Mouse (Mus musculus) granulocyte monocyte progenitor cell, adult 5-6 weeks (primary cell): ENCODE results near the gene Gigyf1. TPM values are rescaled to one million over a fixed set of nuclear protein-coding genes. Genes with fewer than 3 reads are reported as not detected.

ENCODE experiments used
- ATAC-seq: replicated peaks from 2 replicates; pipeline ENCODE4 v1.8.0; 2016; ENCODE audit warnings: mild to moderate bottlenecking, moderate TSS enrichment, inconsistent platforms; ENCODE audit not compliant: poor library complexity, severe bottlenecking
- total RNA-seq, 2 experiments: library from RNA; stranded (forward) in 1 of 2; stranded (reverse) in 1 of 2; fragments of 200-712, 200-1000 nt in 1 of 2; fragments of >200 nt in 1 of 2; fragmentation: Nextera tagmentation in 1 of 2; gene quantifications; 2 replicates each; pipeline ENCODE4 v1.2.3; 2014 to 2017

The Gigyf1 gene
- total RNA-seq, 2 experiments from 2014 or later = 7.7 to 21.7 TPM

DNA sequence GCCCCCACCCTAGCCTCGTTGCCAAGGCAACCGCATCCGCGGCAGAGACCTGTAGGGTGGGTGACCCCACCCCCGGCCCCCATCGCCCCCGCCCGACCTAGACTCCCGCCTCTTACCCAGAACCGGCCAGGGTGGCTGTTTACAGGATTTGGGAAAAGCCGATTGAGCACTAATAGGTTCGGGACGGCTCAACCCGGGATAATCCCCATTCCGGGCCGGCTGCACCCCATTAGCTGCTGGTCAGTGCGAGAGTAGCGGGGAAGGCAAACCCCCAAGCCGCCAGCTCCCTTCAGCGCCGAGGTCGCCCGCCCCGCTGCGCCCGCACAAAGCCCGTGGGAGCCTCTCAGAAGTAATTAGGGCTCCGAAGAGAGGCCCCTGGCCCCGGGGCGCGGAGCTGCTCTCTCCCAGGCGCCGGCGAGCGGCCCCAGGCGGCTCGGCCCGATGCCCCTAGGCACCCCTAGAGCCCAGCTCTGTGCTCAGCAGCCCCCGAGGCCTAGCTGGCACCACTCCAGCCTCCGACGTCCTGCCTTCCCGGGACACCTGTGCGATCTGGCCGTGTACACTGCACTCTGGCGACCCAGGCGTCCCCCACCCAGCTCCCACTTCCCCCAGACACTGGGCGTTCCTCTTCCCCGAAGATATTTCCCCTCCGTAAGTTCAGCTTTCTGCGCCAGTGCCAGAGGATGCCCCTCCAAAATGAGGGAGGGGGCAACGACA, 13.2 kb downstream of the Gigyf1 start:
- ATAC-seq = peak; percentile 4; the same call in 1 of the 2 replicates

DNA sequence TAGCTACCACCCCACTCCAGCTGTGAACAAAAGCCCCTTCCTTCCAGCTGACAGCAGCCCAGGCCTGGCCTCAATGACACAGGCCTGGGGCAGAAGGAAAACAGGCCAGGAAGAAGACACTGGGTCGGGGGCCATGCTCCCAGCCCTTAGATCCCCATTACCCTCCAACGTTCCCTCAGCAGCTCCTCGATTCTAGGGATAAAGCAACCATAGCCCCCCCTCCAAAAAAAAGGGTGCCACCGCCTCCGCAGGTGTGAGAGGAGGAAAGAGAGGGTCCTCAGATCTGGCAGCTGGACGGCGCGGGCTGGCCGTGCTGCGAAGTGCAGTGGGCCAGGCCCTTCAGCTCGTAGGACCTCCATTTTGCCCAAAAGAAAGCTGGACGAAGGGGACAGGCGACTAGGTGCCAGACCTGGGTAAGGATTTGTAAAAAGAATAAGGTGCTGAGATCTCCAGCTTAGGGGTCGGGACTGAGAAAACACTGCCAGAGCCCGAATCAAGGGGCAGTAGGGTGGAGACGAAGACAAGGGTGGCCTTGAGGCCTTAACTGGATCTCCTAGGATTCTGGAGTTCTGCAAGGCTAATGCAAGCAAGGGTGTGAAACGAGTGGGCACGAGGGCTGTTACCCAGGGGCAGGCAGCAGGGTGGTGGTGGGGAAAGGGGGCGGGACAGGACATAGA, 13.9 kb downstream of the Gigyf1 start:
- no peak for ATAC-seq

DNA sequence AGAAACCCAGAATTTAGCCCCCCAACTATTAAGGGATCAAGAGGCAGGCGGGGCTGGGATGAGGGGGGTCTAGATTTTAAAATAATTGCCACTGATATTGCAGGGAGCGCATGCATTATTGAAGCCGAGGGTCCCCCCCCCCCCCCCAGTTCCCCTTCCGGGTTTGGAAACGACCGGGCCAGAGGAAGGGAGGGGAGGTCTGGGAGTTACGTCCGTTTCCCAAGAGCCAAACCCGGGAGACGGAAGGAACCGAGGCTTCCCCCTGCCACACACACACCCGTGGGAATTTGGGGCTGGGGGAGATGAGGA, 14.4 kb downstream of the Gigyf1 start:
- ATAC-seq = peak; percentile 4; the same call in 1 of the 2 replicates

DNA sequence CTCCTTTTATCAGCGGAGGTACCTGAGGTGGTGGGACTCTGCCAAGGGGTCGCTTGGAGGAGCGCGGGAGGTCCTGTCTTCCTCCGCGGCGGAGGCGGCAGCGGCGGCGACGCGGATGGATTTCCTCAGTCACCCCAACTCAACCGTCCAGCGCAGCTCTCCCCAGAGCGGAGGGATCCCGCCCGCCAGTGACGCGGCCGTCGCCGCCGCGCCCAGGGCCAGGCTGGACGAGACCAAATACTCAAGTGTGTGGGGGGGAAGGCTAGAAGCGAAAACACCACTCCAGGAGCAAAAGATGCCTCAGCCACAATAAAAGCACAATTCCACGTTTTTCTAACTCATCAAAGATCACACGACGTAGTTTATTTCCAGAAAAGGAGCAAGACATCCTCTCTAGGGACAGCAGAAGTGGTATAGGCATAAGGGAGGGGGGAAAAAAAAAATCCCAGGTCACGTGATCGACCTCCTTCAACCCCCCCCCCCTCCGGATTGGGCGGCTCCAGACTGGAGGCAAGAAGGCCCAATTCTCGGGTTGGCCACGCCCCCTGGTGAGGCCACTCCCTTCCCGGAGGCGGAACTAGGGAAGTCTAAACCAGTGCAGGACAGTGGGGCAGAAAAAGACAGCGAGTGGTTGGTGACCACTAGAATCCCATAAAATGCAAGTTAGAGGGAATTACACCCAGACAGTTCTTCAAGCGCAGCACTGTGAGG, 14.9 kb downstream of the Gigyf1 start, which contains the start of the genes Epo and Gnb2:
Epo (minus strand) TSS at position 126 of the 711 bp plus-strand sequence.
Gnb2 (minus strand) TSS at position 394 of the 711 bp plus-strand sequence.
- ATAC-seq = peak; percentile 73

DNA sequence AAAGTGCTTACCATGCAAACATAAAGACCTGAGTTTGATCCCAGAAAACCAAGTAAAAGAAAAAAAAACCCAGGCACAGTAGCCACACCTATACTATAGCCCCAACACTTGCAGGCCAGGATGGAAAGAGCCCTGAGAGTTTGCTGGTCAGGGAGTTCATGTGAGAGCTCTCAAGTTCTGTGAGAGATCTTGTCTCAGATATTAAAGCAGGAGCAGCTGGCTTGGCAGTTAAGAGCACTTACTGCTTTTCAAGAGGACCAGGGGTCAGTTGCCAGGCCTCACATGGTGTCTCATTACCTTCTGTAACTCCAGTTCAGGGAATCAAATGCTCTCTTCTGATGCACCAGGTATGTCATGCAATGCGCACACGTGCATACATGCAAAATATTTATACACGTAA, 16.4 kb downstream of the Gigyf1 start:
- no peak for ATAC-seq

DNA sequence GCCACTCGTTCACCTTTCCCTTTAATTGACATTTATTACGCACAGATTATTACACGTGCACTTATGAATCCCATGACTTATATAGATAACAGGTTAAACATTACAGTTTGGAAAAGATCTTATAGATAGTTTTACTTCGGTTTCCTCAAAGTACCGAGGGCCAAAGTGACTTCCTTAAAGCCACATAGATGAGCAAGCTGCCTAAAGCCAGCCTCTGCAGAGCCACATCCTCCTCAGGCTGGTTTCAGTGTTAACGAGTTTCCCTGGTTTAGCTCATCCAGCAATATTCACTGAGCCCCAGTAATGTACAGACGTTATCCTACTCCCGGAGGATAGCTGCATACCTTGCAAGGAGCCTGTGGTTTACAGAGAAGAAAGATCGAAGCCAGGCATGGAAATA, 17.0 kb downstream of the Gigyf1 start:
- no peak for ATAC-seq

DNA sequence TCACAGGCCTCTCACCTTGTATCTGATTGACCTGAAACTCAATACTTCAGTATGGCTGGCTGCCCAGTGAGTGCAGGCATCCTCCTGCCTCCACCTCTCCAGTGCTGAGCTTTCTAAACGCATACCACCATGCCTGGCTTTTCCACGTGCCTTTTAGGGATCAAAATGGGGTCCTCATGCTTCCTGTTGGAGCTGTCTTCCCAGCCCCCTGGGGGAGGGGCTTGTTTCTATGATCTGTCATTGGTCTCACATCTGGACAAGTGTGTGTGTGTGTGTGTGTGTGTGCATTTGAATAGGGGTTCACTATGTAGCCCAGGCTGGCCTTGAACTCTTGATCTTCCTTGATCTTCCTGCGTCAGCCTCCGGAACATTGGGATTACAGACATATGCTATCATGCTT, 19.1 kb downstream of the Gigyf1 start:
- ATAC-seq = no peak

DNA sequence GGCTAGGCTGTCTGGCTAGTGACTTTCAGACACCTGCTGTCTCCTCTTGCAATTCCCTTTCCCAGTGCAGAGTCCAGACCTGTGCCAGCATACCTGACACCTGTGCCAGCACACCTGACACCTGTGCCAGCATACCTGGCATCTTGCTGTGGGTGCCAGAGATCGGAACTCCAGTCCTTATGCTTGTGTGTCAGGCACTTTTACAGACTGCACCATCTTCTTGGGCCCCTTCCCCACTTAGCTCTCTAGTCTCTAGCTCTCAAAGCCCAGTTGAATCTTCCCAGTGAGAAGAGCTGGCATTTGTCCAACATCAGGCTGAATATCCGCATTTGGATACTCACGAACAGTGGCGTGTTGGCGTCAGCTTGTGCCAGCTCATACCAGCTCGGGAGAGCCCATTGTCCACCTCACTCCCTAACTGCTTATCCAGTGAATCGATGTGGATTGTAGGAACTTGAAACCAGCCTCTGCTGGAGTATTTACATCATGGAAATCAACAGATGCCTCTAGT, 21.0 kb downstream of the Gigyf1 start:
- no peak for ATAC-seq

DNA sequence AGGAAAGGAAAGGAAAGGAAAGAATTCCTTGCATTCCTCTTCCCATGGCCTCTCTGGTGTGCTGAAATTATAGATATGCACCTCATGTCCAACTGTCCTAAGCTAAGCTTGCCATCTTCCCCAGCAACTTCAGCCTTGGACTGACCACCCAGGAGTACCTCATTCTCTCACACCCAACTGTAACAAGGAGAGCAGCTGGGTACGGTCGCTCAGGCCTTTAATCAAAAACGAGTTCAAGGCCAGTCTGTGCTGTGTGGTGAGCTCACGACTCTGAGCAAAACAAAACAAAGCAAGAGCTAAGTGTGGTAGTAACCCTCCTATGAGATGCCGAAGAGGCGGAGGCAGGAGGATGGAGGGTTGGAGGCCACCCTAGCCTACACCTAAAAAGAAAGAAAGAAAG, 22.6 kb downstream of the Gigyf1 start:
- no peak for ATAC-seq

DNA sequence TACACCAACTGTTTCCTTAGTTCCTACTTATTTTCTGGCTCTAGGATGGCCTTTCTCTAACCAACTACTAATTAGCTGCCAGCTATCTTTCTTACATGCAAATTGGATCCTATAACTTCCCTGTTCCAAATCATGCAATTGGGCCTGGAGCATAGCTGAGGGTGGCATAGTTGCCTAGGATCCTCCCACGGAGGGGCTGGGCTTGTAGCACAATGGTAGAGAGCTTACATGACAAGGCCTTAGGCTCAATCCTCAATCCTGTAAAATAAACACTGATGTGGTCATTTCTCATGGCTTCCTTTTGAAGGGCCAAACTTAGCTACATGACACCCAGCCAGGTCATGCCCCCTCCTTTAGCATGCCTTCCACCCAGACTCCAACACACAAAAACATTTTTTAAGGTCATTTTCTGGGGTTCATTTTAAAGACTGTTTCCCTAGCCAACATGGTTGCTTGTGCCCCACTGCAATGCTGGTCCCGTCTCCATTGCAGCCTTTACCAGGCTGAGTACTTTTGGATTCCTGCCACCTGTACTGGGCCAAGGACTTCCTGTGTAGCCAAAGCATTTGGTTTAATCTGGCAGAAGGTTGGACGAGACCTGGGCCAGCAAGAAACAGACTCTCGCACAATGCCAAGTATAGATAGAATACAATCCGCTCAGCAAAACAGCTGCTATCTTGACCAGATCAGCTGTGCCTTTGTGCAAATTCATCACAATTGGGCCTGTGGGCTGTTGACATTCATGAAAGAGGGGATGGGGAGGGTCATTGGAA, 23.6 kb downstream of the Gigyf1 start:
- ATAC-seq = peak; percentile 30; the same call in 1 of the 2 replicates

DNA sequence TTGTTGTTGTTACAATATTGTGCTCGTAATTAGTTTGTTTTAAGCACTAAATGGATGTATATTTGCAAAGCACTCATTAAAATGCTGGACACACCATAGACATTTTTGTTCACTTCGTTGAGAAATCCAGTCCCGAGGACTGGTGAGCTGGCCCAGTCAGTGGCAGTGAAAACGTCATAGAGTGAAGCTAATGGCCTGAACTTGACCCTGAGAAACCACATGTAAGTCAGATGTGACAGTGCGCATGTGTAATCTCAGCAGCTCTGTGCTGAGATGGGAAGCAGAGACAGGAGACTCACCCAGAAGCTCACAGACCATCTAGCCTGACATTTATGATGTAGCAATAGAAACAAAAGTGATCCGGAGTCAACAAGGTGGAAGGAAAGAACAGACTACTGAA, 26.6 kb downstream of the Gigyf1 start:
- no peak for ATAC-seq

DNA sequence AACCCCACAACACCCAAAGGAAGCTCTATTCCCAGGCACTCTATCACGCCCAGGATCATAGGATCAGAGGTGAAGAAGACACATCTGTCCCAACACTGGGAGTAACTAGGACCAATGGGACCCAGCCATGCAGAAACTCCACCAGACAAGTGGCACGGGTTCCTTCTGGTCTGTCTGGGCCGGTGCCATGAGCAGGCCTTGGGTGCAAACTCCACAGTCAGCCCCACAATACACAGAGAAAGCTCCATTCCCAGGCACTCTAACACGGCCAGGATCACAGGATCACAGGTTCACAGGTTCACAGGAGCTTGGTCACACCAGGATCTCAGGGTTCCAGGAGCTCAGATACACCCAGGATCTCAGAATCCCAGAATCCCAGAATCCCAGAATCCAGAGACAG, 27.2 kb downstream of the Gigyf1 start:
- no peak for ATAC-seq

DNA sequence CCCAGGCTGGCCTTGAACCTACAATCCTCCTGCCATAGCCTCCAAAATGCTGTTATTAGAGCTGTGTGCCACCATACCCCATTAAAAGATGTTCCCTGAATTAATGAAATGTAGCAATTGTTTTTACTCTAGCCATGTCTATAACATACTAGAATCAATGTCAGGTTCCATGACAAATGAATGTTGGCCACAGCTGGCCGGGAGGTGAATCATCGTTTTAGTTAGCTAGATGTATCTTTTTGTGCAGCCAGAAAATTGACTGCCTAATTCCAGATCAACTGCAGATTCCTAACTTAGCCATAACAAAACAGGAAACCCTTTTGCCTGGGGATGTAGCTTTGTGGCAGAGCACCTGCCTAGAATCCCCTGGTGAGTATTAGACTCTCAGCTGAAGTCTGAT, 31.5 kb downstream of the Gigyf1 start:
- no peak for ATAC-seq

DNA sequence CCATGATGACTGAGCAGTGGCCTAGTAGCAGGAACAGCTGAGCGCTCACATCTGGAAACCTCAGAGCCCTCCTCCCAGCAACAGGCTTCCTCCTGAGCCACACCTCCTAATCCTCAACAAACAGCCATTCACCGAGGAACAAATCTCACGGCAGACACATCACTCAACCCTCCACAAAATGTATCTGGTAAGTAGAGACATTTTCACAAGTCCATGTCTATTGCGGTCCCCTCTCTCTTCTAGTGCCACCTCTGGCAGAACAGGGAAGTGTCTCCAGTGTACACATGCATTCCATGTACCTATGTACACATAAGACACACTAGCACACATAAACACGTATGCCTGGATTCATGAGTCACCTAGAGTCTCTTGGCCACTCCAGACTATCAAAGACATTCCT, 32.8 kb downstream of the Gigyf1 start:
- ATAC-seq = 0 out of 2 replicates have a peak, but pooled peaks have one; percentile 41

DNA sequence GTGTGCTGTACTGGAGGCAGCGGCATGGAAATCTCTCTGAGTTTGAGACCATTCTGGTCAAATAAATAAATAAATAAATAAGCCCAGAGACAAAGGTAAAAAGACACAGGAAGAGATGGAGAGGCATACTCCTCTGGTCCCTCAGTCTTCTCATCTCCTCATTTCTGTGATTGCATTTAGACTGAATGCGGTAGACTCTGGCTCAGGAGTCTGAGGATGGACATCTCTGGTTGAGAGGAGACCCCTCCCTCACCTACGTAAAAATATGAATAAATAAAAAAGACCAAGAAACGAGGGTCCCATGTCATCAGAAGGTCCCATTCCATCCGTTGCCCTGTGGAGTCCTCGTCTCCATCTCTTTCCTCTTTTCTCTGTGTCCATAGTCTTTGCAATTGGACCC, 34.7 kb downstream of the Gigyf1 start:
- ATAC-seq = no peak

DNA sequence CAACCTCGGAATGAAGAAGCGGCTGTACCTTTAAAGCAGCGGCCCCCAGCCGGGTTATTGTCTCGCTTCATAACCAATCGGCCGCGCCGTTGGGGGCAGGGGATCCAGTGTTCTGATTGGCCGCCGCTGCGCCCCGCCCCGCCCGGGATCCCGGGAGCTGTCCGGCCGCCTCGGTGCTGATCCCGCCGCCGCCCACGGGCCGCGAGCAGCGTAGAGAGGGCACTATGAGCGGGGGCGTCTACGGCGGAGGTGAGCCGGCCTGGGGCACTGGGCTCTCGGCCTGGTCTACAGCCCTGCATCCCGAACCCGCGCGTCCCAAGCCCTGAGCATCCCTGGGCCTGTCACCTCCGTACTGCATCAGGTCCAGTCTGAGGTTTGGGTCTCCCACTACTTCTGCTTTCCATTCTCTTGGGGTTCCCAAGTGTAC, 35.1 kb downstream of the Gigyf1 start, which contains the start of gene Actl6b:
Actl6b (plus strand) TSS at position 107 of the 427 bp plus-strand sequence.
- ATAC-seq = peak; percentile 92

DNA sequence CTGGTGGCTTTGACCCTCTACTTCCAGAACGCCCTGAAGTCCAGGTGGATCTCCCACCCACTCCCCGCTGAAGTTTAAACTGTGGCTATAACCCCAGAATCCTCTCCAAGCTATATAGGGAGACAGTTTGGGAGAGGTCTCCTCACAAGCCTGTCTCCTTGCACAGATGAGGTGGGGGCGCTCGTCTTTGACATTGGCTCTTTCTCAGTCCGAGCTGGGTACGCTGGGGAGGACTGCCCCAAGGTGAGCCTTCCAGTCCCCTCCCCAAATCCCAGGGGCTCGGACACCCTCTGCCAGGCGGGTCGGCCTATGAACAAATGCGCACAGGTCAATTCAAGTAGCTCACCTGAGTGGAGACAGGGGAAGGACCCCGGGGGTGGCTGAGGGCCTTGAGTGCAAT, 35.5 kb downstream of the Gigyf1 start:
- no peak for ATAC-seq

DNA sequence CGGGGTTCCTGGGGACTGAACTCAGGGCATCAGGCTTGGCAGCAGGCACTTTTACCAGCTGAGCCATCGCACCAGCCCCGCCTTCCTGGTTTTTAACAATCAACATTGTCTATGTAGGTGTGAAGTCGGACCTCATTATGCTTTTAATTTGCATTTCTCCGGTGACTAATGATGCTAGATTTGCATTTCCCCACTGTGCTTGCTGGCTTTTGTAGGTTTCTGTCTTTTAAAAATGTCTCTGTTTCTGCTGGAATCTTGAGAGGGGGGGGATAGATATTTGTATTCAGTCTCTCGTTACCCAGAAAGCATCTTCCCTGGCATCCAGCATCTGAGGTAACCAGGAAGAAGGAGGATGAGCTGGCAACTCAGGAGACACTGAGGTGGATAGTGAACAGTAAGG, 43.2 kb downstream of the Gigyf1 start:
- ATAC-seq = no peak

DNA sequence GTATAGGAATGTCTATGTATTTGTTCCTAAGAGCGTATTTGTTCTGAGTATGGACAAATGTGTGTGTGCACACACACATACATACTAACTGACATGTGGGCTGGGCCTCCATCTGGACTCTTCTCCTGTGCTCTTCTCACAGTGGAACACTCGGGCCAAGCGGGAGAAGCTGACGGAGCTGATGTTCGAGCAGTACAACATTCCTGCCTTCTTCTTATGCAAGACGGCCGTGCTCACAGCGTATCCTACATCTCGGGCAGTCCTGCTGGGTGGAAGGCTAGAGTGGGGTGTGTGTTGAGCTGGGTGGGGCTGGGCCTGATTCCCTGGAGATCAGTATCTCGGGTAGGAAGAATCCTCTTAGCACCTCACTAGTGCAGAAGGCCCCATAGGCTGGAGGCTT, 44.6 kb downstream of the Gigyf1 start:
- no peak for ATAC-seq

DNA sequence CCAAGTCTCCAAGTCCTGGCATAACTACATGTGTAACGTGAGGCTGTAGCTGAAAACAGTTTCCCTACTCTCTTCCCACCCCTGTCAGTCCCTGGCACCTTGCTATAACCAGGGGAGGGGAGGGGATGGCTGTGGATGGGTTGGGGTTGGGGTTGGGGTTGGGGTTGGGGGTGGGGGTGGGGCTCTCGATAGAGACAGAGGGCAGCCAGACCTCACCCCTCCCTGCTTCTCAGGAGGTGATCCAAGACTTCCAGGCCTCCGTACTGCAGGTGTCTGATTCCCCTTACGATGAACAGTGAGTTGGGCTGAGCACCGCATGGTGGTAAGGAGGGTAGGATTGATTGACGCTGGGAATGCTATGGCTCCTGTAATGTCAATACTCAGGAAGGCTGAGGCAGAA, 47.4 kb downstream of the Gigyf1 start:
- no peak for ATAC-seq
